ENCODE assay signal across 27 mouse cellular contexts in the genomic region with DNA sequence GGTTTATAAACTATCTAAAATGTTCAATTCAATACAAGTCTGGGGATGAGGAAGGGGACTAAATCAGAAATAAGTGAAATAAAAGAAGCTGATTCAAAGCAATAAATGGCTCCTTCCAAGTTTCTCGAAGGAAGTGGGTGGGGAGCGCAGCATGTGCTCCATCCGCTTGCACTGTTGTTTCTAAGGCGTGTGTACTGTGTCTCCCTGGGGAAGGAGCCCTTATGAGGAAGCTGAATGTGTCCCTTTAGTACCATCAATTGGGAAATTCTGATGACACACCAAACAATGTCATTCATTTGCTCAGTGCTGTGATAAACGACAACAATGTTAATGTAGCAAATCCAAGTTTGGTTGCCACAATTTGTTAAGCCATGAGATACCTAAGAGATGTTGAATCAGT.
"Had no signal": no experiment of that assay in that cellular context is flagged by ENCODE, and none has a peak within 500 bp of the region (broad histone marks: within the 10 kb centered on the region; RNA-seq: fewer than 3 reads in every experiment).

No protein-coding gene starts in this region.

- H3K4me2 ChIP-seq: heart, embryonic 13.5 days; heart, embryonic 15.5 days; hindbrain, embryonic 12.5 days; hindbrain, embryonic 14.5 days; kidney, embryonic 15.5 days; limb, embryonic 13.5 days; limb, embryonic 15.5 days; liver, embryonic 12.5 days had no signal

- ATAC-seq: hindbrain, postnatal 0 days; intestine, embryonic 16.5 days; liver, embryonic 12.5 days had no signal

- H3K36me3 ChIP-seq: heart, embryonic 10.5 days; heart, embryonic 13.5 days; heart, embryonic 15.5 days; hindbrain, embryonic 10.5 days; hindbrain, embryonic 12.5 days; kidney, embryonic 15.5 days; limb, embryonic 13.5 days; limb, embryonic 15.5 days; liver, embryonic 12.5 days had no signal

- H3K4me1 ChIP-seq: heart, embryonic 10.5 days; heart, embryonic 15.5 days; hindbrain, embryonic 10.5 days; hindbrain, embryonic 12.5 days; kidney, embryonic 15.5 days; limb, embryonic 15.5 days; liver, embryonic 12.5 days had no signal

- H3K9ac ChIP-seq: heart, embryonic 13.5 days; heart, embryonic 15.5 days; hindbrain, embryonic 12.5 days; hindbrain, embryonic 14.5 days; kidney, embryonic 15.5 days; limb, embryonic 13.5 days; limb, embryonic 15.5 days; liver, embryonic 12.5 days; liver, embryonic 14.5 days had no signal

- DNase-seq: gastrocnemius, adult 2 months; gastrocnemius, postnatal 10 days; gastrocnemius, postnatal 25 days; heart, postnatal 14 days; heart, postnatal 4 days; kidney, adult 11 months; kidney, adult 2 months; kidney, adult 9 months; kidney, postnatal 14 days; kidney, postnatal 36 days; layer of hippocampus, adult 9-11 months; layer of hippocampus, postnatal 36 days; left cerebral cortex, postnatal 4 days had no signal

- H3K27ac ChIP-seq: gastrocnemius, adult 2 months; heart, embryonic 10.5 days; heart, embryonic 13.5 days; heart, embryonic 15.5 days; hindbrain, embryonic 10.5 days; hindbrain, embryonic 12.5 days; hindbrain, embryonic 14.5 days; hindbrain, postnatal 0 days; kidney, embryonic 15.5 days; kidney, postnatal 0 days; limb, embryonic 13.5 days; limb, embryonic 15.5 days; liver, embryonic 12.5 days; liver, embryonic 14.5 days had no signal

- H3K4me3 ChIP-seq: gastrocnemius, adult 2 months; heart, embryonic 10.5 days; heart, embryonic 13.5 days; heart, embryonic 15.5 days; hindbrain, embryonic 10.5 days; hindbrain, embryonic 12.5 days; kidney, embryonic 15.5 days; limb, embryonic 13.5 days; limb, embryonic 15.5 days; liver, embryonic 12.5 days had no signal

- H3K27me3 ChIP-seq: heart, embryonic 13.5 days; heart, embryonic 15.5 days; hindbrain, embryonic 12.5 days; kidney, embryonic 15.5 days; limb, embryonic 13.5 days; limb, embryonic 15.5 days; liver, embryonic 12.5 days had no signal

- H3K9me3 ChIP-seq: heart, embryonic 10.5 days; heart, embryonic 13.5 days; heart, embryonic 15.5 days; hindbrain, embryonic 10.5 days; hindbrain, embryonic 12.5 days; kidney, embryonic 15.5 days; limb, embryonic 13.5 days; limb, embryonic 15.5 days; liver, embryonic 12.5 days had no signal
